Mouse (Mus musculus) CH12.LX (cell line): ENCODE measurements at regions not wholly inside any gene's neighbourhood (a gene's known extent, or its start where the extent isn't known, plus 50 kb on each side); places are given as distances from the start of the nearest gene placed in this dataset.

Experiments used
- DNase-seq: peaks from one replicate; pipeline ENCODE4 v3.0.0-alpha.2; 2013; ENCODE audit errors: extremely low read depth
- H3K27ac ChIP-seq: 2 replicates; pipeline ENCODE4 v1.5.1; 2012; ENCODE audit warnings: low read depth, mild to moderate bottlenecking, control low read depth, moderate library complexity; ENCODE audit not compliant: insufficient read depth
- H3K27me3 ChIP-seq: replicated peaks from 2 replicates; pipeline ENCODE3; 2012; ENCODE audit warnings: inconsistent platforms
- H3K36me3 ChIP-seq, 2 experiments: replicated peaks in 1 of 2; 2 replicates each; pipeline versions ENCODE3 to v1.6.1; 2012; ENCODE audit warnings: inconsistent platforms in 1 of 2, low read length in 1 of 2, mild to moderate bottlenecking in 1 of 2, mixed read lengths in 1 of 2, moderate library complexity in 1 of 2; ENCODE audit not compliant: control insufficient read depth in 1 of 2, insufficient read depth in 1 of 2
- H3K4me1 ChIP-seq, 2 experiments: 2 replicates each; pipeline ENCODE4 v1.6.1; 2012; ENCODE audit warnings: inconsistent platforms in 1 of 2, moderate library complexity in 1 of 2; ENCODE audit not compliant: insufficient read depth in 2 of 2, control insufficient read depth in 1 of 2
- H3K4me2 ChIP-seq: 2 replicates; pipeline ENCODE4 v1.6.1; 2012; ENCODE audit warnings: low read depth, mild to moderate bottlenecking, control low read depth; ENCODE audit not compliant: poor library complexity, insufficient read depth, severe bottlenecking
- H3K4me3 ChIP-seq, 3 experiments: fragments of 150-350 bp in 1 of 3; sonication (generic) in 1 of 3; replicated peaks in 1 of 3; 2 replicates each; pipeline versions ENCODE3 to v1.5.1; 2011 to 2012; ENCODE audit warnings: low read depth in 2 of 3, low read length in 2 of 3, mild to moderate bottlenecking in 2 of 3, moderate library complexity in 2 of 3, control low read depth in 1 of 3, improper control_type of control experiment in 1 of 3, inconsistent platforms in 1 of 3, mixed read lengths in 1 of 3; ENCODE audit not compliant: poor library complexity in 1 of 3
- H3K79me2 ChIP-seq: replicated peaks from 2 replicates; pipeline ENCODE4 v1.6.1; 2012; ENCODE audit warnings: mild to moderate bottlenecking, moderate library complexity; ENCODE audit not compliant: control insufficient read depth, poor library complexity, insufficient read depth, severe bottlenecking; ENCODE audit errors: extremely low read depth
- H3K9ac ChIP-seq: 2 replicates; pipeline ENCODE4 v1.6.1; 2012; ENCODE audit warnings: low read depth, mild to moderate bottlenecking, control low read depth, moderate library complexity; ENCODE audit not compliant: insufficient read depth
- H3K9me3 ChIP-seq: replicated peaks from 2 replicates; pipeline ENCODE3; 2012; ENCODE audit warnings: low read length, inconsistent platforms, mixed read lengths
- CHD2 ChIP-seq: IDR thresholded peaks from 2 replicates; pipeline ENCODE4 v1.6.1; 2011; ENCODE audit warnings: low read length, improper control_type of control experiment
- GABPA ChIP-seq: IDR thresholded peaks from 2 replicates; pipeline ENCODE4 v1.6.1; 2012; ENCODE audit warnings: low read depth, low read length, improper control_type of control experiment, inconsistent platforms; ENCODE audit not compliant: insufficient replicate concordance
- JUN ChIP-seq: IDR thresholded peaks from 2 replicates; pipeline ENCODE4 v1.6.1; 2011; ENCODE audit warnings: low read depth, mild to moderate bottlenecking, low read length, improper control_type of control experiment, moderate library complexity; ENCODE audit not compliant: insufficient read depth
- MAX ChIP-seq: IDR thresholded peaks from 2 replicates; pipeline ENCODE4 v1.6.1; 2011; ENCODE audit warnings: low read length, improper control_type of control experiment
- MXI1 ChIP-seq: IDR thresholded peaks from 2 replicates; pipeline ENCODE4 v1.6.1; 2011; ENCODE audit warnings: mild to moderate bottlenecking, low read depth, low read length, improper control_type of control experiment
- POLR2A ChIP-seq: IDR thresholded peaks from 2 replicates; pipeline ENCODE4 v1.6.1; 2011; ENCODE audit warnings: low read depth, mild to moderate bottlenecking, improper control_type of control experiment, low read length
- POLR2AphosphoS2 ChIP-seq: IDR thresholded peaks from 2 replicates; pipeline ENCODE4 v1.6.1; 2011; ENCODE audit warnings: low read depth, low read length, improper control_type of control experiment
- RAD21 ChIP-seq: IDR thresholded peaks from 2 replicates; pipeline ENCODE4 v1.6.1; 2011; ENCODE audit warnings: low read depth, mild to moderate bottlenecking, low read length, improper control_type of control experiment, moderate library complexity
- RCOR1 ChIP-seq: conservative IDR thresholded peaks from 2 replicates; pipeline ENCODE4 v1.6.1; 2012; ENCODE audit warnings: low read depth, mild to moderate bottlenecking, inconsistent platforms, low read length, improper control_type of control experiment
- USF2 ChIP-seq: conservative IDR thresholded peaks from 2 replicates; pipeline ENCODE4 v1.6.1; 2011; ENCODE audit warnings: low read depth, low read length, improper control_type of control experiment
- ZNF384 ChIP-seq: IDR thresholded peaks from 2 replicates; pipeline ENCODE4 v1.6.1; 2012; ENCODE audit warnings: low read depth, low read length, improper control_type of control experiment, inconsistent platforms
- dilution Hi-C: fragments of 300-500 bp; cut with MboI; formaldehyde crosslinking; loops from 2 replicates; pipeline ENCODE4 v1.14.3; 2020; ENCODE audit warnings: low sequenced_read_pairs; ENCODE audit not compliant: extremely low pct_unique_long_range_greater_than_20kb, extremely low pct_ligation_motif_present
- in situ Hi-C: fragments of 300-500 bp; cut with MboI; formaldehyde crosslinking; loops from 3 replicates; pipeline ENCODE4 v1.14.3; 2019; ENCODE audit warnings: low sequenced_read_pairs, low pct_ligation_motif_present, low pct_unique_long_range_greater_than_20kb, mixed read lengths

GRCm38 (mm10) chr11:24865067-24865796, 787.4 kb downstream of the Bcl11a start:
- Histone ChIP-seq H3K9me3 (no peaks in the 10 kb centered on the region), H3K4me2 (no peak overlapping the region), H3K27me3 (no peaks in the 10 kb centered on the region), H3K79me2 (no peaks in the 10 kb centered on the region), H3K27ac (no peak overlapping the region), H3K36me3 (no peaks in the 10 kb centered on the region), H3K4me1 (no peaks in the 10 kb centered on the region), H3K9ac (no peak overlapping the region), H3K4me3 (no peak overlapping the region)
- DNase-seq, result no peak
- TF ChIP-seq MXI1 (no peak), MAX (no peak), POLR2A (no peak), CHD2 (no peak), POLR2AphosphoS2 (no peak), GABPA (no peak), JUN (no peak), RAD21 (no peak), RCOR1 (no peak), ZNF384 (no peak), USF2 (no peak)
- dilution Hi-C loops (no loop called here), in situ Hi-C loops (no loop called here)
